Mouse (Mus musculus) lung, postnatal 10 days (tissue): Measurements from ENCODE around the gene Lrch1.

Source experiments
- DNase-seq: peaks from one replicate; pipeline ENCODE4 v3.0.0; 2021

Lrch1 gene

DNA sequence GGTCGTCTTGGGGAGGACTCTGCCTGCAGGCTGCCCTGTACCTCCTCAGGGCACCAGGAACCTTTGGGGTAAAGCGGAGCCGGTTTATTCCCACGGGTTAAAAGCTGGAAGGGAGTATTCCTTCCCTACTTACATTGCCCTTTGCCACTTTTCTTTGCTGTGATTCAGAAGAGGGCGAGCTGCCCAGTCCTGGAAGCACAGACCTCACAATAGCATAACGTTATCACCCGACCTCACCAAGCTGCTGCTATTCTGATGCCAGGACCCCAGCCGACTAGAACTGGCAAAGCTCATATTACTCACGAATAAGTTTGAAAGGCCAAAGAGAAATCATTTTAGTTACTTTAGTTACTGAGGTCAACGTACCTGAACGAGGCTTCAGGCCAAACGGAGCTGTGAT lies 152.7 kb downstream of the Lrch1 start:
- DNase-seq = no peak

DNA sequence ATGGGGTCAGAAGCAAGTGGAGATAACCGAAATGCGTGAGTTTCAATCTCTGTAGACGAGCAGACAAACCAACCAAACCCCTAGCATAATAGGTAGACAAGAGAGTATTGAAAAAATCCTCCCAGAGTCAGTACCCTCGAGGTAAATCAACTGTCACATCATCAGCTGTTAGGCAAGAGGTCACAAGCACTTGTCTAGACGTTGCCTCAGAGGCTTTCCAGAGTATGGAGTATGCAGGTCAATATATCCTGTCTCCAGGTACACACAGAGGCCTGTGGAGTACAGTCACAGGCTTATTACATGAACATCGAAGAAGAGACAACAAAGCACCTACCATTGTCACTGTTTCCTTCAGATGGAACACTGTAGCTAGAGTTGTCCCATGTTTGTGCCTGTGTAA lies 154.9 kb downstream of the Lrch1 start:
- DNase-seq = no peak

- DNase-seq = no peak
Observed at GRCm38 (mm10) chr14:74790535-74790934, 157.1 kb downstream of the Lrch1 start.

- peak; percentile 43 for DNase-seq
Observed at GRCm38 (mm10) chr14:74788766-74789165, 158.9 kb downstream of the Lrch1 start.

DNA sequence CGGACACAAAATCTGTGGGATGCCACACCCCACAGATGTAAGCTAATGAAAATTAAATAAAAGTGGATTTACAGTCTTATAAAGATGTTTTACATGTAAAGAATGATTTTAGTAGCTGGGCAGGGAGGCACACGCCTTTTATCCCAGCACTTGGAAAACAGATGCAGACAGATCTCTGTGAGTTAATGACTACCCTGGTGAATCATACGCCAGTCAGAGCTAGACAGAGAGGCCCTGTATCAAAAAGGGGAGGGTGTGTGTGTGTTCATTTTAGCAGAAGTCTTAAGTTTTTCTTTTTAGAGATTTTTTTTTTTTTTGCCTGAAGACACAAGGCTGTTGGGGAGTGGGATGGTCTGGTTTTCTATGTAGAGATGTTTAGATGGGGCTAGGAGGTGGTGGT lies 160.0 kb downstream of the Lrch1 start:
- no peak for DNase-seq

DNA sequence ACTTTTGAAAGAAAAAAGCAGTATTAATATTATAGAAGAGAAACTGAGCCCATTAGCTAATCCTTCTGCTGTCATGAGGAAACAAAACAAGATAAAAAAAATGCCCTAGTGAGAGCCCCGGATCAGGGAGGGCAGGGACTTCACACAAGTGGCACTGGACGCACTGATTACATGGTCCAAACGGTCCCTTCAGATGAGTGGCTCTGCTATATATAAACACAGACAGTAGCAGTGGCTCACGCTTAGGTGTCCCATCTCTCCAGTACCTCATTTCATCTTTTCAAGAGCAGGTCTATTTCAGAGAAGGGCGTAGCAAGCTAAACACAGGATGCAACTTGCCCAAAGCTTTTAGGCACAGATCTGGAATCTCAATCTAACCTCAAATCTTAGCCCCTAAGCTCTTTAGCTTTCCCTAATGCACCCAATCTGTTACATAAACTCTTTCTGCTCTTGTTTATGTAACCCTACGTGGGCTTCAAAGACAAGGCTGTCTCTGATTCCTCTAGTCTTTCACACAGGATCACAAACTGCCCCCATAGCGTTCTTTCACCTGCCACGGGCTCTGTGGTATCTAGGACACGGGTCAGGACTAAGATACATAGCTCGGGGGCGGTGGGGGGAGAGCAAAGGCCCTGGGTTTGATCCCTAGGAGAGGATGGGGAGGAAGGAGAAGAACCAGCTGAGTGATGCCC lies 163.3 kb downstream of the Lrch1 start:
- no peak for DNase-seq

GRCm38 (mm10) chr14:74774046-74774619 lies 173.5 kb downstream of the Lrch1 start:
- no peak for DNase-seq

DNA sequence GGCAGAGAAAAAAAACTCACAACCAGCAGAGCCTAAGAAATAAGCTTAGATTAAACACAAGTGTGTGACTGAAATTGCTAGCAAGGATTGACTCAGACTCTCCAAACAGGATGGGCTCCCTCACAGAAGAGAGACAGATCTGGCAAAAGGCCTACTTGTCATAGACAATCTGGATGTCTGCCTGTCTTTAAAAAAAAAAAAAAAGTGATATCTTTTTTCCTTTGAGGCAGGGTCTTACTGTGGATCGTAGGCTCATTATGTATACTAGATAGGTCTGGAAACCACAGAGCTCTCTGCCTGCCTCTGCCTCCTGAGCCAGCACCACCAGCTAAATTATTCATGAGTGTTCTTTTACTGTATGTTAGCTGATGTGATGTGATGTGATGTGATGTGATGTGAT lies 179.8 kb downstream of the Lrch1 start:
- no peak for DNase-seq

DNA sequence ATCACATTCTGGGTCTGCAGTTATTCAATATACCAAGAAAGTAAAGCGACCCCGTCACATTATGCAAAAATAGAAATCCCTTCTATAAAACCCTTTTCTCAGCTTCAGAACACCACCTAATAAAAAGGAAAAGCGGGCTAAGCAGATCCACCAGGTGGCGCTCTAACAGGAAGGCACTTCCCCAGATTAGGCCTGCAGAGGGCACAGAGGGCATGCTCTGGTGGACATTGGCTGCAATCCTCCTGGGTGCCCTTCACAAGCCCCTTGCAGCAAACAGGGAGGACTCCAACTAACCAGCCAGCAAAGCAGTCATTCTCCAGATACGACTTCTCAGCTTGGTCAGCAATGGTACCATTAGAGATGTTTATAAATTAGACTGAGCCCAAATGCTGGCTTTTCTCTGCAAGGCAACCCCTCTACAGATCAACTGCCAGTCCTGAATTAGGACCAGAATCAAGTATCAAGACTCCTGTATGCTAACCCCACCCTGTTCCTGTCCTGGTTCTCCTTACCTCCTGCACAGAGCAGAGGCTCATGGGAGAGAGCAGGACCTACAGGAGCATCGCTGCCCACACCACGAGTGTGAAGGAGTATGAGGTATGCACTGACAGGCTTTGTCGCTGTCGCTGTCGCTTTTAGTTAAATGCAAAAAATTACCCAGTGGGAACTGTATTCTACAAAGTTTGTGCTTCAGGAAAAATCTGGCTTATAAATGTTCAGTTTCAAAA lies 183.3 kb downstream of the Lrch1 start:
- DNase-seq = peak; percentile 84

DNA sequence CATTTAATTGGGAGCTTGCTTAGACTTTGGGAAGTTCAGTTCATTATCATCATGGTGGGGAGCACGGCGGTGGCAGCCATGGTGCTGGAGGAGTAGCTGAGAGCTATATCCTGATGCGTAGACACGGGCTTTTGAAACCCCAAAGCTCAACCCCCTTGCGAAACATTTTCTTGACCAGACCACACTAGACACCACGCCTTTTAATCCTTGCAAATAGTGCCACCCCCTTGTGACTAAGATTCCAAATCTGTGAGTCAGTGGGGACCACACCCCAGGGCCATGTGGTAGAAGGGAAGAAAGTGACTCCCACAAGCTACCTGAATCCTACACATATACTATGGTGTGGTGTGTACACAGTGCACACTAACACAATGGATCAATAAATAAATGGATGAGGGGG lies 210.8 kb downstream of the Lrch1 start:
- DNase-seq = no peak

DNA sequence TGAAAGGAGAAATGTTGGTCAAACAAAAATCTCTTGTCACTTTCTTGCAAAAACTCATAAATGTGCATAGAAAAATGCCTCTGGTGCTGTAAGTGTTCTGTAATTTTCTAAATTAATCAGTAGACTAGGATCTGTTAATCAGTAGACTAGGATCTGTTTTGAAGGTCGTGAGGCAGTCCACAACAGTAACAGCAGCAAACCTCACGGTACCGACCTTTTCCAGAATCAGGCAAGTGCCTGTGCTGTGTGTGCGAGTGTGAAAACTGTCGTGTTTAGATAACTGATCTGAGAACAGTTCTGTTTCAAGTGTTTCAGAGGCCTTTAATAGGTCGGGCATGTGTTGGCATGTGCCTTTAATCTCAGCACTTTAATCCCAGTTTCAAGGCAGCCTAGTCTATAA lies 212.2 kb downstream of the Lrch1 start:
- DNase-seq = no peak

GRCm38 (mm10) chr14:74733397-74733796 lies 214.3 kb downstream of the Lrch1 start:
- DNase-seq = no peak

- peak; percentile 96 for DNase-seq
Observed at GRCm38 (mm10) chr14:74732079-74732783, 215.4 kb downstream of the Lrch1 start, which contains the start of gene Esd. Esd (plus strand) TSS chr14:74732297.

DNA sequence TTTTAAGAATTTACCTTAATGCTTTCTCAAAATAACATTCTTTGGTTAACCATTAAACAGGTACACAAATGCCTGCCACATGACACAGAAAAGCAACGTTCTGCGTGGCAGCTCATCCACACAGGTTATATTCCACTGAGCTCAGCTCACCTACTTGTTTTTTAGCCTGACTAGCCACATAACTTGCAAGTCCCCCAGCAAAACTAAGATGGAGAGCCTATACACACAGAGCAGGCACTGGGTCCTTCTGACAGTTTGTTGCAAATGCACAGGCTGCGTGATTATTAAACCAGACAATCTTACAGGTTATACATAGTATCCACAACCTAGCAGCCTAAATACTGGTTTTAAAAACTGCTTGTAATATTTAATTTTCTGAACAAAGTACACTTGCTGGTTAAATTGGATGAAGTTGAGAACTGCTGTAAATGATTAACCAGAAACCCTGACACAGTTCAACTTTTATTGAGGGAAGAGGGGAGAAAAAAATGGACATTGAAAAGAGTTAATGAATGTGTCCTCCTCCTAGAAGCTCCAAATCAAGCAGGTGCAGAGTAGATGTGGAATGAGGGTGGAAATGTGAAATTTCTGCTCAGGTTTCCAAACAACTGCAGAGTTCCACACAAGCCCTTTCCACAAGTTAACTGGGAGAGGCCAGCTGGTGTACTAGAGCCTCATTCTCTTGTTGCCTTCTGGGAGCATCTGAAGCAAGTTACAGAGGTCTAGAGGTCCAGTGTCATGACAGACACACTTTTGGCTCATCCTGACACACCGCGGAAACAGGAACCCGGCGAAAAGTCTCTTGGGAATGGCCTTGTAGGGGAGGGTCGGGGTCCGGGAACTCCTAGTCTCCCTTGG lies 216.2 kb downstream of the Lrch1 start:
- DNase-seq = no peak

GRCm38 (mm10) chr14:74723541-74723940 lies 224.1 kb downstream of the Lrch1 start:
- DNase-seq = no peak

DNA sequence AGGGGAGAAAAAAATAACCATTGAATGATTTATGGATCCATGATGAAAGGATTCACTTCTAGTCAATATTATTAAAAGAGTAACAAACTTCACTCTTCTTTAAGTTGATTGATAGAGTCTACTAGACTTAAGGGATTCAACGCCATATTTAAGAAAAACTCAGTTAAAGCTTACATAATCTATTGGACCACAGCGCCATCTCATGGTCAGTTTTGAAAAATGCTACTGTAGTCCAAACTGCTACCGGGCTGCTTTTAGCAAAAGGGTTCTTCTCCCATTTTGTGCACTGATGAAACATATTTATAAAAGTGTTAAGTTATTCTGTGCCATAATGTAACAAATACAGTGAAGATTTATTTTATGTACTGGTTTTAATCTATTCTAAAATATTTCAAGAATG lies 238.6 kb downstream of the Lrch1 start:
- peak; percentile 51 for DNase-seq
